Mouse (Mus musculus): ENCODE results near the gene Fgfr1op.
"Not testable (repeated sequence)": the region's sequence is repeated elsewhere in the genome, so short reads cannot be mapped to it uniquely, and the experiment has no call there.

The Fgfr1op gene

GRCm38 (mm10) chr17:8164701-8165607 is at the start of gene Fgfr1op:
Fgfr1op (plus strand) TSS chr17:8165501.
- DNase-seq (ENCODE audit: low spot score) = peak; percentile 51

GRCm38 (mm10) chr17:8116378-8116777 is 48.9 kb upstream of the Fgfr1op start:
- DNase-seq (ENCODE audit: low spot score) = peak; percentile 4

- not testable (repeated sequence) for DNase-seq (ENCODE audit: low spot score)
Observed at GRCm38 (mm10) chr17:8116928-8117327, 48.4 kb upstream of the Fgfr1op start.

- not testable (repeated sequence) for DNase-seq (ENCODE audit: low spot score)
Observed at GRCm38 (mm10) chr17:8122974-8123373, 42.3 kb upstream of the Fgfr1op start.

GRCm38 (mm10) chr17:8124586-8124985 is 40.7 kb upstream of the Fgfr1op start:
- DNase-seq (ENCODE audit: low spot score) = not testable (repeated sequence)

- DNase-seq (ENCODE audit: low spot score) = not testable (repeated sequence)
Observed at GRCm38 (mm10) chr17:8128326-8128993, 36.8 kb upstream of the Fgfr1op start.

- not testable (repeated sequence) for DNase-seq (ENCODE audit: low spot score)
Observed at GRCm38 (mm10) chr17:8129578-8129977, 35.7 kb upstream of the Fgfr1op start.

GRCm38 (mm10) chr17:8130849-8131248 is 34.5 kb upstream of the Fgfr1op start:
- DNase-seq (ENCODE audit: low spot score) = not testable (repeated sequence)

- not testable (repeated sequence) for DNase-seq (ENCODE audit: low spot score)
Observed at GRCm38 (mm10) chr17:8138116-8138515, 27.2 kb upstream of the Fgfr1op start.

- peak; percentile 7 for DNase-seq (ENCODE audit: low spot score)
Observed at GRCm38 (mm10) chr17:8140210-8140609, 25.1 kb upstream of the Fgfr1op start.

GRCm38 (mm10) chr17:8143802-8144673 is 21.3 kb upstream of the Fgfr1op start:
- DNase-seq (ENCODE audit: low spot score) = peak; percentile 67

- not testable (repeated sequence) for DNase-seq (ENCODE audit: low spot score)
Observed at GRCm38 (mm10) chr17:8146931-8147330, 18.4 kb upstream of the Fgfr1op start.

GRCm38 (mm10) chr17:8147439-8148316 is 17.6 kb upstream of the Fgfr1op start, which contains the start of the genes Gm49673 and Rnaset2a:
Gm49673 (minus strand) TSS chr17:8147788.
Rnaset2a (minus strand) TSS chr17:8148097.
- DNase-seq (ENCODE audit: low spot score) = not testable (repeated sequence)

- DNase-seq (ENCODE audit: low spot score) = not testable (repeated sequence)
Observed at GRCm38 (mm10) chr17:8155010-8155409, 10.3 kb upstream of the Fgfr1op start.

GRCm38 (mm10) chr17:8155982-8156381 is 9.3 kb upstream of the Fgfr1op start:
- DNase-seq (ENCODE audit: low spot score) = not testable (repeated sequence)

- not testable (repeated sequence) for DNase-seq (ENCODE audit: low spot score)
Observed at GRCm38 (mm10) chr17:8158627-8159026, 6.7 kb upstream of the Fgfr1op start.

- DNase-seq (ENCODE audit: low spot score) = peak; percentile 43
Observed at GRCm38 (mm10) chr17:8160969-8161368, 4.3 kb upstream of the Fgfr1op start.

- DNase-seq (ENCODE audit: low spot score) = not testable (repeated sequence)
Observed at GRCm38 (mm10) chr17:8165608-8165945, 276 bp downstream of the Fgfr1op start.

- DNase-seq (ENCODE audit: low spot score) = not testable (repeated sequence)
Observed at GRCm38 (mm10) chr17:8165977-8166376, 676 bp downstream of the Fgfr1op start.

GRCm38 (mm10) chr17:8166454-8166853 is 1.2 kb downstream of the Fgfr1op start:
- not testable (repeated sequence) for DNase-seq (ENCODE audit: low spot score)

GRCm38 (mm10) chr17:8167436-8167835 is 2.1 kb downstream of the Fgfr1op start:
- not testable (repeated sequence) for DNase-seq (ENCODE audit: low spot score)
